Mouse (Mus musculus) layer of hippocampus, adult 18-20 months (tissue): ENCODE measurements at regions not wholly inside any gene's neighbourhood (a gene's known extent, or its start where the extent isn't known, plus 50 kb on each side); places are given as distances from the start of the nearest gene placed in this dataset.

Experiments
- DNase-seq, 2 experiments: peaks; one replicate each; pipeline ENCODE4 v3.0.0; 2022; ENCODE audit warnings: low spot score in 2 of 2

GRCm38 (mm10) chr7:113156366-113156765, 50.9 kb upstream of the Arntl start:
- no peak for DNase-seq

- DNase-seq: peak in 1 of 2 experiments; percentile 37
Observed at GRCm38 (mm10) chr7:113156861-113157747, 50.2 kb upstream of the Arntl start.
